Mouse (Mus musculus): ENCODE results near the gene Top2b. TPM values are rescaled to one million over a fixed set of nuclear protein-coding genes. Genes with fewer than 3 reads are reported as not detected.

Top2b gene
- polyA plus RNA-seq (2014; fragmentation: Illumina TruSeq; extraction: RNeasy Lipid Tissue Mini Kit (QIAGEN cat#74804); ENCODE audit: low read depth, low replicate concordance): 33.9 TPM

GRCm38 (mm10) chr14:16364878-16365337 is at the start of gene Top2b:
Gene Top2b, plus strand, starts transcription at chr14:16365179.

Other genes starting within 250 kb of the Top2b start
- 34.9 TPM for gene Ngly1, start 115.9 kb upstream of the Top2b start, polyA plus RNA-seq (2014; fragmentation: Illumina TruSeq; extraction: RNeasy Lipid Tissue Mini Kit (QIAGEN cat#74804); ENCODE audit: low read depth, low replicate concordance)
- gene Oxsm, start 115.4 kb upstream of the Top2b start, polyA plus RNA-seq (2014; fragmentation: Illumina TruSeq; extraction: RNeasy Lipid Tissue Mini Kit (QIAGEN cat#74804); ENCODE audit: low read depth, low replicate concordance): 12.4 TPM